Mouse (Mus musculus): ENCODE measurements around the gene Clcnkb. TPM values are rescaled to one million over a fixed set of nuclear protein-coding genes. Genes with fewer than 3 reads are reported as not detected.

Clcnkb gene
- polyA plus RNA-seq (2014; fragmentation: Nextera tagmentation; extraction: Ambion mirVana): not detected in 2 replicates

DNA sequence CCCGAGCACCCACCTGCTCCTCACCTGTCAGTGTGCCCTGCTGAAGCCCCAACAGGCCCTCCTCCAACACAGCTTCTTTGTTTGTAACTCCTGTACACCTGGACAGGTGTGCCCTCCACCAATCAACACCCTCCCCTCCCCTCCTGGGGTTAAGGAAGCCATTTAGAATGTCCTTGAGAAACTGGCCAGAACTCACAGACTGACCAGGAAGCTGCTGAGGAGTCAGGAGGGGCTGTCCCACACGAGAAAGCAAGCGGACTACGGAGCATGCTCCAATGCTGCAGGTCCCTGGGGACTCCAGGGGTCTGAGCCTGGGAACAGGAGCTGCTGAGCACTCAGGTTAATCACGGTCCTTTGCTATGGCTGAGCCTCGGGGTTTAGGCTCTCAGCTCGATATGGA is at the start of gene Clcnkb:
TSS of gene Clcnkb (minus strand) at position 91 of the 400 bp plus-strand sequence.
- no peak within 1 kb of the TSS for H3K27ac ChIP-seq (ENCODE audit: low read depth, low read length)
- H3K4me3 ChIP-seq (ENCODE audit: low read depth, low read length): no peak within 1 kb of the TSS
- H3K9me3 ChIP-seq (replicated peaks; ENCODE audit: control insufficient read depth, low read length): no peaks in the 10 kb centered on the region
- ATAC-seq (no peak), DNase-seq (ENCODE audit: low spot score) (no peak)
- H3K4me2 ChIP-seq (ENCODE audit: low read length): no peak within 1 kb of the TSS
- H3K27me3 ChIP-seq (replicated peaks; ENCODE audit: control insufficient read depth, insufficient read depth, low read length): no peaks in the 10 kb centered on the region
- no peaks in the 10 kb centered on the region for H3K4me1 ChIP-seq (ENCODE audit: control insufficient read depth, insufficient read depth, low read length)
- no peak within 1 kb of the TSS for H3K9ac ChIP-seq (ENCODE audit: low read length)
- 67% methylated on average over 7 of the region's 7 CpGs for WGBS
- no peaks in the 10 kb centered on the region for H3K36me3 ChIP-seq (ENCODE audit: control insufficient read depth, insufficient read depth, low read length)

DNA sequence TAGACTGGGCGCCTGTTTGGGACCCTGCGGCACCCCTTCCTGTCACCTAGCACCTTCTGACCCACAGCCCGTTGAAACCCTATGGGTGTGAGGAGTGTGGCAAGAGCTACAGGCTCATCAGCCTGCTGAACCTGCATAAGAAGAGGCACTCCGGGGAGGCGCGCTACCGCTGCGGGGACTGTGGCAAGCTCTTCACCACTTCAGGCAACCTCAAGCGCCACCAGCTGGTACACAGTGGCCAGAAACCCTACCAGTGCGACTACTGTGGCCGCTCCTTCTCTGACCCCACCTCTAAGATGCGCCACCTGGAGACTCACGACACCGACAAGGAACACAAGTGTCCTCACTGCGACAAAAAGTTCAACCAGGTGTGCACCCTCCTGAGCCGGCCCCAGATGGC is 48.9 kb upstream of the Clcnkb start:
- no peaks in the 10 kb centered on the region for H3K9me3 ChIP-seq (replicated peaks; ENCODE audit: control insufficient read depth, low read length)
- WGBS: 85% methylated on average over 16 of the region's 16 CpGs
- ATAC-seq: no peak

DNA sequence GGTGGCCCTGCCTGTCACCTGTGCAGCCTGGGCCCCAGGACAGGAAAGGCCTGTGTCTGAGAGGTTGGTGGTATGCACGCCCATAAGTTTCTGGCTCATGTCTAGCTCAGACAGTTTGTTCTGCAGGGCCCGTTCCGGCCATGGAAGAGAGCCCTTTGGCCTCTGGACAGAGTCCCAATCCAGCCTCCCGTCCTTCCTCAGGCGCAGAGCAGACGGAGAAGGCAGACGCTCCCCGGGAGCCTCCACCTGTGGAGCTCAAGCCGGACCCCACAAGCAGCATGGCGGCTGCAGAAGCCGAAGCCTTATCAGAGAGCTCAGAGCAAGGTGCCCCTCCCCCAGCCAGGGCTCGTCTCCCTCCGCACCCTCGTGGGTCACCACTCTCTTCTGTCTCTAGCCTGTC is 47.7 kb upstream of the Clcnkb start:
- ATAC-seq: no peak

More for the DNA sequence above, 48.9 kb upstream of the Clcnkb start:
- H3K27ac ChIP-seq (ENCODE audit: low read depth, low read length): no peak overlapping the region
- H3K4me3 ChIP-seq (ENCODE audit: low read depth, low read length): no peak overlapping the region
- no peaks in the 10 kb centered on the region for H3K4me1 ChIP-seq (ENCODE audit: control insufficient read depth, insufficient read depth, low read length)
- H3K4me2 ChIP-seq (ENCODE audit: low read length): no peak overlapping the region
- no peak for DNase-seq (ENCODE audit: low spot score)
- H3K9ac ChIP-seq (ENCODE audit: low read length): no peak overlapping the region
- peaks cover 87% of the 10 kb centered on the region for H3K36me3 ChIP-seq (ENCODE audit: control insufficient read depth, insufficient read depth, low read length)
- H3K27me3 ChIP-seq (replicated peaks; ENCODE audit: control insufficient read depth, insufficient read depth, low read length): no peaks in the 10 kb centered on the region

DNA sequence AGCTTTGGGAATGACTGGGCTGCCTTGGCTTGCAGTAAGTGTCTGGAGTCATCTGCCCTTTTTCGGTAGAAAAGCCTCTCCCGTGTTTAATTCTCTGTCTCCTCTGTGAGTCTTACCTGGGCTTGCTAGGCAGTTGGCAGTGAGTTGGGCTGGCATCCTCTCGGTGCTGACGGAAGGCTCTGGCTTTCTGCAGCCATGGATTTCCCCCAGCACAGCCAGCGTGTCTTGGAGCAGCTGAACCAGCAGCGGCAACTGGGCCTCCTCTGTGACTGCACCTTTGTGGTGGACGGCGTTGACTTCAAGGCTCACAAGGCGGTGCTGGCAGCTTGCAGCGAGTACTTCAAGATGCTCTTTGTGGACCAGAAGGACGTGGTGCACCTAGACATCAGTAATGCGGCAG is 45.8 kb upstream of the Clcnkb start:
- no peak for ATAC-seq
- DNase-seq (ENCODE audit: low spot score): no peak
- peaks cover 62% of the 10 kb centered on the region for H3K36me3 ChIP-seq (ENCODE audit: control insufficient read depth, insufficient read depth, low read length)
- no peak overlapping the region for H3K4me3 ChIP-seq (ENCODE audit: low read depth, low read length)
- H3K4me1 ChIP-seq (ENCODE audit: control insufficient read depth, insufficient read depth, low read length): peaks cover 5% of the 10 kb centered on the region
- H3K9me3 ChIP-seq (replicated peaks; ENCODE audit: control insufficient read depth, low read length): no peaks in the 10 kb centered on the region
- 88% methylated on average over 12 of the region's 12 CpGs for WGBS
- no peak overlapping the region for H3K4me2 ChIP-seq (ENCODE audit: low read length)
- no peaks in the 10 kb centered on the region for H3K27me3 ChIP-seq (replicated peaks; ENCODE audit: control insufficient read depth, insufficient read depth, low read length)
- H3K27ac ChIP-seq (ENCODE audit: low read depth, low read length): no peak overlapping the region
- no peak overlapping the region; the same call in 1 of the 2 replicates for H3K9ac ChIP-seq (ENCODE audit: low read length)

More for the DNA sequence above, 47.7 kb upstream of the Clcnkb start:
- Histone ChIP-seq H3K36me3 (ENCODE audit: control insufficient read depth, insufficient read depth, low read length) (peaks cover 80% of the 10 kb centered on the region), H3K4me3 (ENCODE audit: low read depth, low read length) (no peak overlapping the region), H3K4me2 (ENCODE audit: low read length) (no peak overlapping the region), H3K9ac (ENCODE audit: low read length) (no peak overlapping the region), H3K27ac (ENCODE audit: low read depth, low read length) (no peak overlapping the region), H3K27me3 (replicated peaks; ENCODE audit: control insufficient read depth, insufficient read depth, low read length) (no peaks in the 10 kb centered on the region), H3K4me1 (ENCODE audit: control insufficient read depth, insufficient read depth, low read length) (no peaks in the 10 kb centered on the region; the same call in 1 of the 2 replicates), H3K9me3 (replicated peaks; ENCODE audit: control insufficient read depth, low read length) (no peaks in the 10 kb centered on the region)
- DNase-seq (ENCODE audit: low spot score): no peak
- 90% methylated on average over 14 of the region's 14 CpGs for WGBS

DNA sequence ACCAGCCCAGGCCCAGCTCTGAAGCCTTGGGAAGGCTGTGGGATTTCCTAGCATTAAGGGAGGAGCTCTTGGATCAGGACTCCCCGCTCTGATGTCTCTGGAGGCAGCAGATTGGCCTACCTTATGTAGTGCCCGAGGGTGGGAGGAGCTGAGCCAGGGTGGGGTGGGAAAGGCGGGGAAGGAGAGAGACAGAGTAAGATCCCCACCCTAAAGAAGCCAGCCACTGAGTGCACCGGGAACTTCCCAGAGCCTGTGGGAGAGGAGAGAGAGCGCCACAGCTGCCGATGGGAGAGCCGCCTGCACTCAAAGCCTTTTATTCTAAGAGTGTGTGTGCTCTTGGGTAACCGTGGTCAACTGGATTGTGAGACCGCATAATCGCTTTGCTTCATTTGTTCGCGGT is 45.3 kb upstream of the Clcnkb start:
- peak; percentile 21 for DNase-seq (ENCODE audit: low spot score)

DNA sequence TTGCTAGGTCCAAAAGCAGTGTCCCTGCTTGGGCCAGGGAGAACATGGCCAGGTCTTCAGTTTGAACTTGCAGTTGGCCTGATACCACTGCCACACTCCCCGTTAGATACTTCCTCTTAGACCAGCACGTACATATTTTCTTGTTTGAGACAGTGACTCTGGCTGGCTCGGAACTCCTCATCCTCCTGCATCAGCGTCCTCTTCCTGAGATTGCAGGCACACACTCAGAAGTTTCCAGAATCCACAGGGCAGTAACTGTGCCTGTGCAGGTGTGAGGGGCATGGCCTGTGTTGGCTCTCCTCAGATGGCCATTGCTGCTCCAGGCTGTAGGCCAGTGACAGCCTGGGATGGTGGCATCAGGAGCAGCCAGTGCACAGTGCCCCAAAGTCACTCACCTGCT is 44.7 kb upstream of the Clcnkb start:
- Histone ChIP-seq H3K4me1 (ENCODE audit: control insufficient read depth, insufficient read depth, low read length) (peaks cover 5% of the 10 kb centered on the region), H3K9me3 (replicated peaks; ENCODE audit: control insufficient read depth, low read length) (no peaks in the 10 kb centered on the region), H3K27me3 (replicated peaks; ENCODE audit: control insufficient read depth, insufficient read depth, low read length) (no peaks in the 10 kb centered on the region), H3K4me2 (ENCODE audit: low read length) (no peak overlapping the region), H3K4me3 (ENCODE audit: low read depth, low read length) (no peak overlapping the region), H3K36me3 (ENCODE audit: control insufficient read depth, insufficient read depth, low read length) (peaks cover 51% of the 10 kb centered on the region), H3K9ac (ENCODE audit: low read length) (no peak overlapping the region), H3K27ac (ENCODE audit: low read depth, low read length) (no peak overlapping the region)
- no peak for DNase-seq (ENCODE audit: low spot score)
- WGBS: 96% methylated on average over 4 of the region's 4 CpGs
- no peak for ATAC-seq

More for the DNA sequence above, 45.3 kb upstream of the Clcnkb start:
- H3K27ac ChIP-seq (ENCODE audit: low read depth, low read length): no peak overlapping the region
- H3K36me3 ChIP-seq (ENCODE audit: control insufficient read depth, insufficient read depth, low read length): peaks cover 57% of the 10 kb centered on the region
- peak; percentile 25; the same call in 1 of the 2 replicates for ATAC-seq
- no peak overlapping the region; the same call in 1 of the 2 replicates for H3K9ac ChIP-seq (ENCODE audit: low read length)
- H3K4me3 ChIP-seq (ENCODE audit: low read depth, low read length): no peak overlapping the region
- 42% methylated on average over 12 of the region's 12 CpGs for WGBS
- H3K27me3 ChIP-seq (replicated peaks; ENCODE audit: control insufficient read depth, insufficient read depth, low read length): no peaks in the 10 kb centered on the region
- peaks cover 5% of the 10 kb centered on the region for H3K4me1 ChIP-seq (ENCODE audit: control insufficient read depth, insufficient read depth, low read length)
- H3K9me3 ChIP-seq (replicated peaks; ENCODE audit: control insufficient read depth, low read length): no peaks in the 10 kb centered on the region
- no peak overlapping the region for H3K4me2 ChIP-seq (ENCODE audit: low read length)

DNA sequence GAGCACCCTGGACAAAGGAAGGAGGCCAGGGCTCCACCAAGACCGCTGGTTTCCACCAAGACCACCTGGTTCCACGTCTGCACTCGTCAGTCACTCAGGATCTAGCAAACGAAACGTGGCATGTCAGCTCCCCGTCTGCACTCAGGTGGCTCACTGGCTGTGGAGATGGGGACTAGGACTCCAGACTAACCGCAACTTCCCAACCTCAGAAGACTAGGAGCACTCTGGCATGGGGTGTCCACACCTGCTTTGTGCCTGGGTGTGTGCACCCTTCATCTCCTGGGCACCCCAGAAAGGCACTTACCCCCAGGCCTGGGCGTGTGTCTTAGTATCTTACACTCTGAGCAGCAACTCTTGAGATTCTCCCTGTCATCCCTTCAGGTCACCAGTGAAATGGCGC is 44.0 kb upstream of the Clcnkb start:
- no peak for DNase-seq (ENCODE audit: low spot score)
- H3K4me1 ChIP-seq (ENCODE audit: control insufficient read depth, insufficient read depth, low read length): peaks cover 5% of the 10 kb centered on the region
- no peak for ATAC-seq
- WGBS: 92% methylated on average over 9 of the region's 9 CpGs
- H3K36me3 ChIP-seq (ENCODE audit: control insufficient read depth, insufficient read depth, low read length): peaks cover 50% of the 10 kb centered on the region
- H3K4me2 ChIP-seq (ENCODE audit: low read length): no peak overlapping the region
- no peak overlapping the region for H3K4me3 ChIP-seq (ENCODE audit: low read depth, low read length)
- H3K27ac ChIP-seq (ENCODE audit: low read depth, low read length): no peak overlapping the region
- no peaks in the 10 kb centered on the region for H3K9me3 ChIP-seq (replicated peaks; ENCODE audit: control insufficient read depth, low read length)
- no peaks in the 10 kb centered on the region for H3K27me3 ChIP-seq (replicated peaks; ENCODE audit: control insufficient read depth, insufficient read depth, low read length)
- H3K9ac ChIP-seq (ENCODE audit: low read length): no peak overlapping the region

DNA sequence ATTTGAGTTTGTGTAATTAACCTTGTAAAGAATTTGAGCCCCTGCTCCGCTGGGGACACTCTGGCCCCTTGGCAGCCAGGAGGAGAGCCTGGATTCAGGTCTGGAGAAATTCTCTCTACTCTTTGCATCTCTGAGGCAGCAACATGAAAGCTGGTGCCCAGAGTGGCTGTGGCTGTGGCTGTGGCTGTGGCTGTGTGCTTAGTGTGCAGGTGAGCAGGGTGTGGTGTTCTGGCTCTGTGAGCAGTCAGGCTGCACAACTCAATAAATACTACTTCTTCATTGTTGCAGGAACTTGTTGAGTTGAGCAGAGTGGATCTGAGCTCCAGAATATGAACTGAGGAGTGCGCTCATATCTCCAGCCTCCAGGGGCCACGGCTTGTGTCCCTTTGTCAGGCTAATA is 43.1 kb upstream of the Clcnkb start:
- DNase-seq (ENCODE audit: low spot score) (no peak), ATAC-seq (0 out of 2 replicates have a peak, but pooled peaks have one; percentile 10)

DNA sequence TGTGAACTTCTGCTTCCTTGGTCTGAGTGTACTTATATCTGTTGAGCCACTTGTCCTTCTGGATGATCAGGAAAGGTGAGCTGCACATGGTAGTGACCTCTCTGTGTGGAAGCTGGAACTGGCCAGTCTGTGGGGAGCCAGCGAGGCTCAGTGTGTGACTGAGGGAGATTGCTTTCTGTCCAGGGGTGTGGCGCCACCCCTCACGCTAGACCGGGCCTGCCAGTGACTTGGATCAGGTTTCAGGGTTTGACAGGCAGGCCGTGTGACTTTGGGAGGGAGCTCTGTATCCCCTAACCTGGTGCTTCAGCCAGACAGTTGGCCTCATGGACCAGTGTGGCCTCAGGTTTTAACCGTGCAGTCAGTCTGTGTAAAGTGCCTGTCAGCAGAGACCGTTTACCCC is 42.4 kb upstream of the Clcnkb start:
- no peak overlapping the region for H3K4me2 ChIP-seq (ENCODE audit: low read length)
- H3K4me1 ChIP-seq (ENCODE audit: control insufficient read depth, insufficient read depth, low read length): peaks cover 5% of the 10 kb centered on the region
- ATAC-seq: no peak
- peaks cover 42% of the 10 kb centered on the region for H3K36me3 ChIP-seq (ENCODE audit: control insufficient read depth, insufficient read depth, low read length)
- no peak overlapping the region for H3K4me3 ChIP-seq (ENCODE audit: low read depth, low read length)
- no peaks in the 10 kb centered on the region for H3K9me3 ChIP-seq (replicated peaks; ENCODE audit: control insufficient read depth, low read length)
- H3K27me3 ChIP-seq (replicated peaks; ENCODE audit: control insufficient read depth, insufficient read depth, low read length): no peaks in the 10 kb centered on the region
- H3K27ac ChIP-seq (ENCODE audit: low read depth, low read length): peak overlapping the region; percentile 39; the same call in 1 of the 2 replicates
- H3K9ac ChIP-seq (ENCODE audit: low read length): peak overlapping the region; percentile 32; the same call in 1 of the 2 replicates
- no peak for DNase-seq (ENCODE audit: low spot score)
- WGBS: 11% methylated on average over 7 of the region's 7 CpGs

More for the DNA sequence above, 43.1 kb upstream of the Clcnkb start:
- no peak overlapping the region for H3K4me2 ChIP-seq (ENCODE audit: low read length)
- 65% methylated on average over 3 of the region's 3 CpGs for WGBS
- peaks cover 44% of the 10 kb centered on the region for H3K36me3 ChIP-seq (ENCODE audit: control insufficient read depth, insufficient read depth, low read length)
- no peak overlapping the region for H3K27ac ChIP-seq (ENCODE audit: low read depth, low read length)
- peaks cover 5% of the 10 kb centered on the region for H3K4me1 ChIP-seq (ENCODE audit: control insufficient read depth, insufficient read depth, low read length)
- H3K9me3 ChIP-seq (replicated peaks; ENCODE audit: control insufficient read depth, low read length): no peaks in the 10 kb centered on the region
- H3K27me3 ChIP-seq (replicated peaks; ENCODE audit: control insufficient read depth, insufficient read depth, low read length): no peaks in the 10 kb centered on the region
- no peak overlapping the region for H3K4me3 ChIP-seq (ENCODE audit: low read depth, low read length)
- no peak overlapping the region; the same call in 1 of the 2 replicates for H3K9ac ChIP-seq (ENCODE audit: low read length)

All from forebrain, embryonic 14.5 days (tissue).